Mouse (Mus musculus) heart, postnatal 14 days (tissue): ENCODE results near the gene Jmjd1c. TPM values are rescaled to one million over a fixed set of nuclear protein-coding genes. Genes with fewer than 3 reads are reported as not detected.
A peak's percentile ranks its signal among the peaks of the same experiment; 100 is the strongest.

Source experiments
- DNase-seq, 2 experiments: peaks; one replicate each; pipeline ENCODE4 v3.0.0; 2021 to 2022
- intact Hi-C: fragments of 180-260 bp; cut with DNase I; formaldehyde crosslinking; loops from one replicate; pipeline ENCODE4 v1.15.1; 2025
- total RNA-seq, 2 experiments: library from RNA; stranded (reverse); gene quantifications; 2 replicates each; pipeline ENCODE4 v1.2.3; 2021

Jmjd1c gene
- total RNA-seq, 2 experiments from 2014 or later: 46.4 to 46.8 TPM

- no peak for DNase-seq
- intact Hi-C loops: no loop called here
Observed at GRCm38 (mm10) chr10:67212031-67212430, 116.1 kb downstream of the Jmjd1c start.

GRCm38 (mm10) chr10:67213720-67214119, 117.8 kb downstream of the Jmjd1c start:
- intact Hi-C loops: no loop called here
- DNase-seq: no peak

DNA sequence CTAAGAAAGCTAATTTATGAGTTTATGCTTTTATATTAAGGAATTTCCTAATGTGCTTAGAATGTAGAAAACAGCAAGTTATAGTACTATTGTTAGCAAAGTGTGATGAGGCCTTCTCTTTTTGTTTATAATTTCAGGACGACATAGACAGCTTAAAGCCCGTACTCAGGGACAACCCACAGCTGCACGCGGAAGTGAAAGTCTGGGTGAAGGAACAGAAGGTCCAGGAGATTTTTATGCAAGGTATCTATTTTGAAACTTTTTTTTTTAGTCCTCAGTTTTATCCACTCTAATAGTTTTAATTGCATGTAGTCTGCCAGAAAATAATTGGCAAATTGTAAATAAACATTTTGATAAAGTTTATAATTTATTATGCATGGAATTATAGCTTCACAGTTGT, 119.2 kb downstream of the Jmjd1c start:
- DNase-seq: no peak
- intact Hi-C loops: no loop called here

GRCm38 (mm10) chr10:67216872-67217271, 120.9 kb downstream of the Jmjd1c start:
- intact Hi-C loops: no loop called here
- no peak for DNase-seq

DNA sequence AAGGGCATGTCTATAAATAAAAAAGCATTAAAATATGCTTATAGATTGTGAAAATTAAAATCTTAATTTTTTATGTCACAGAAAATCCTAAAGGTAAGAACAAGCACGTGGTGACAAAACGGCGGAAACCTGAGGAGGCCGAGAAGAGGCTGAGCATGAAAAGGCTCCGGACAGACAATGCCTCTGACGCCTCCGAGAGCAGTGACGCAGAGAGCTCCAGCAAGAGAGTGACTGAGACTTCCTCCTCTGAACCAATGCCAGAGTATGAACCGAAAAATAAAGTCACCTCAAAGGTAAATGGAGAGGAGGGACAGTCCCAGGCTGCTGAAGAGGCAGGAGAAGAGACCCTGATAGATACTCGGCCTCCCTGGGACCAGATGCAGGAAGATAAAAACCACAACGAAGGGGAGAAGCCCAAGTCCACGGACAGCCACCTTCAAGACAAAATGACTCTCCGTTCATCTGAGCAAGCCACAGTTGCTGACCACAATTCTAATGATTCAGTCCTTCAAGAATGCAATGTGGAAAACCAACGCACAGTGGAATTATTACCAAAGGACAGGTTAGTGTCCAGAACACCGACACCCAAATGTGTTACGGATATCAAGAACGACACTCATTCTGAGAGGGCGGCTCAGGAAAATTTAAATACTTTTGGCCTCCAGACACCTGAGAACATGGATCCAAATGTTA, 123.1 kb downstream of the Jmjd1c start:
- intact Hi-C loops: no loop called here
- no peak for DNase-seq

- DNase-seq: no peak
- intact Hi-C loops: loop anchor here (2.0 kb wide), 1 partner anchor 311 kb away; no protein-coding TSS in a partner anchor
Observed at GRCm38 (mm10) chr10:67220251-67220650, 124.3 kb downstream of the Jmjd1c start.

- intact Hi-C loops: loop anchor here (2.0 kb wide), 1 partner anchor 312 kb away; no protein-coding TSS in a partner anchor
- DNase-seq: no peak
Observed at GRCm38 (mm10) chr10:67221284-67221683, 125.4 kb downstream of the Jmjd1c start.

GRCm38 (mm10) chr10:67223942-67224341, 128.0 kb downstream of the Jmjd1c start:
- intact Hi-C loops: no loop called here
- DNase-seq: no peak

DNA sequence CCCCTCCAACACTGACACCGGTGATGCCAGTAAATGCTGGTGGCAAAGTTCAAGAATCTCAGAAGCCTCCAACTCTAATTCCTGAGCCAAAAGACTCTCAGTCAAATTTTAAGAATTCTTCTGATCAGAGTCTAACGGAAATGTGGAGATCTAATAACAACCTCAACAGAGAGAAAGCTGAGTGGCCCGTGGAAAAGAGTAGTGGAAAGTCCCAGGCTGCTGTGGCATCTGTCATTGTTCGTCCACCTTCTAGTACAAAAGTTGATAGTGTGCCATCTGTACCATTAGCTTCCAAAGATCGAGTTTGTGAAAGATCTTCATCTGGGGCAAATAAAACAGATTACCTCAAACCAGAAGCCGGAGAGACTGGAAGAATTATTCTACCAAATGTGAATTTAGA, 129.6 kb downstream of the Jmjd1c start:
- no peak for DNase-seq
- intact Hi-C loops: loop anchor here (5.0 kb wide), 1 partner anchor 33 kb away; no protein-coding TSS in a partner anchor

- DNase-seq: peak; percentile 56 to 62
- intact Hi-C loops: loop anchor here (5.0 kb wide), 1 partner anchor 34 kb away; no protein-coding TSS in a partner anchor
Observed at GRCm38 (mm10) chr10:67226109-67226508, 130.2 kb downstream of the Jmjd1c start.

GRCm38 (mm10) chr10:67226543-67226942, 130.6 kb downstream of the Jmjd1c start:
- intact Hi-C loops: loop anchor here (5.0 kb wide), 1 partner anchor 34 kb away; no protein-coding TSS in a partner anchor
- no peak for DNase-seq

- no peak for DNase-seq
- intact Hi-C loops: no loop called here
Observed at GRCm38 (mm10) chr10:67230439-67230838, 134.5 kb downstream of the Jmjd1c start.

GRCm38 (mm10) chr10:67247145-67247544, 151.2 kb downstream of the Jmjd1c start:
- DNase-seq: peak; percentile 32 to 65
- intact Hi-C loops: no loop called here

DNA sequence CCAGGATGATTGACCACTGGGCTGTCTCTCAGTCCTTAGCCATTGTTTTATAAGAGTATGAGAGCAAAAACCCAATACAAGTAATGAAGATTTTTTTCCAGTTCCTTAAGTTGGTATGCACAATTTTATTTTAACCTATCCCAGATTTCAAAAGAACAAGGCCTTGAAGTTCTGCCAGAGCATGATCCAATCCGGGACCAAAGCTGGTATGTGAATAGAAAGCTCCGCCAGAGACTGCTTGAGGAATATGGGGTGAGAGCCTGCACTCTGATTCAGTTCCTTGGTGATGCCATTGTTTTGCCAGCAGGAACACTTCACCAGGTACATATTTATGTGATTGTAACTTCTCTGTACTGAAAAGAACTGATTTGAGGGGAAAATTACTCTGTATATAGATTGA, 153.6 kb downstream of the Jmjd1c start:
- DNase-seq: no peak
- intact Hi-C loops: no loop called here

DNA sequence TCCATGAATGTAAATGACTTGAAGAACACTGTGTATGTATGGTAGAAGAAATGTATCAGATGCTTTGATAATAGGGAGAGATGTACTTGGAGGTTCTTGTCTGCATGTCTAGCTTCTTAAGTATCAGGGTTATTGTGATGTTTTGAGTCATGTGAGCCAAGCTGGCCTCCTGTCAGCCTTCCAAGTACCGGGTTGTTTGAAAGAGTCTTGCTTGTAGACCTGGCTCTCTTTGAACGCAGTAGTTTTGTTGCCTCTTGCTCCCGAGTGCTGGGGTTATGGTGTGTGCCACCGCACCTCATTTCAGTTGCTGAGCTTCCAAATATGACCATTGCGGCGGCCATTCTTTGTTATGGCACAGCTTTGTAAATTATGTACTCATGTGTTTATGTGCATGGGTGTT, 154.9 kb downstream of the Jmjd1c start:
- DNase-seq: no peak
- intact Hi-C loops: loop anchor here (10.0 kb wide), 1 partner anchor 346 kb away; no protein-coding TSS in a partner anchor

DNA sequence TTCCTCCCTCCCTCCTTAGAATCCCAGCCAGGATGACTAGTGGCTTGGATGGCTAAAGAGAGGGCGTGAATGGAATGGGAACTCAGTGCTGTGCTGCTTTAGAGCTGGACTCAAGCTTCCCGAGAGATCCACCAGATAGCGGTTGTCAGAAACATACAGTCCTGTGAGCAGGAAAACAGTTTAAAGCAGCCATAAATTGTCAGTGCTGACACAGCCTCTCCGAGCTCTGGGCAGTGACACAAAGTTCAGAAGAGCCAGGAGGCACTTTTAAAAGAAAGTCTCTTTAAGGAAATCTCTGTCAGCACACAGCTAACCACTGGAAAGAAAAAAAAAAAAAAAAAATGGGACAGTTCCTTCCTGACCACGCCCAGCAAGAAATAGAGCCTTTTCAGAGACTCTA, 156.4 kb downstream of the Jmjd1c start:
- intact Hi-C loops: loop anchor here (10.0 kb wide), 1 partner anchor 348 kb away; no protein-coding TSS in a partner anchor
- peak; percentile 17 to 34 for DNase-seq

- intact Hi-C loops: loop anchor here (10.0 kb wide), 1 partner anchor 348 kb away; no protein-coding TSS in a partner anchor
- DNase-seq: no peak
Observed at GRCm38 (mm10) chr10:67253115-67253514, 157.2 kb downstream of the Jmjd1c start.

- intact Hi-C loops: loop anchor here (1.0 kb wide), 1 partner anchor 46 kb away; no protein-coding TSS in a partner anchor
- peak; percentile 58 to 76 for DNase-seq
Observed at GRCm38 (mm10) chr10:67264852-67265251, 168.9 kb downstream of the Jmjd1c start.

DNA sequence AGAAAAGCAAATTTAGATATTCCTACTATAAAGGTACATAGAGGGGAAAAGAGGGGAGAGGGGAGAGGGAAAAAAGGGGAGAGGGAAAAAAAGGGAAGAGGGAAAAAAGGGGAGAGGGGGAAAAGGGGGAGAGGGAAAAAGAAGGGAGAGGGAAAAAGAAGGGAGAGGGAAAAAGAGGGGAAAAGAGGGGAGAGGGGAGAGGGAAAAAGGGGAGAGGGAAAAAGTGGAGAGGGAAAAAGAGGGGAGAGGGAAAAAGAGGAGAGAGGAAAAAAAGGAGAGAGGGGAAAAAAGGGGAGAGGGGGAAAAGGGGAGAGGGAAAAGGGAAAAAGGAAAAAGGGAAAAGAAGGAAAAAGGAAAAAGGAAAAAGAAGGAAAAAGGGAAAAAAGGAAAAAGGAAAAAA, 180.0 kb downstream of the Jmjd1c start:
- intact Hi-C loops: no loop called here
- no peak for DNase-seq

GRCm38 (mm10) chr10:67281852-67282251, 185.9 kb downstream of the Jmjd1c start:
- no peak for DNase-seq
- intact Hi-C loops: no loop called here

- intact Hi-C loops: no loop called here
- DNase-seq: no peak
Observed at GRCm38 (mm10) chr10:67282531-67282930, 186.6 kb downstream of the Jmjd1c start.

- no peak for DNase-seq
- intact Hi-C loops: no loop called here
Observed at GRCm38 (mm10) chr10:67283516-67283915, 187.6 kb downstream of the Jmjd1c start.
